Mouse (Mus musculus) bone marrow, adult 2 months (tissue): ENCODE measurements around the gene Ssna1.

ENCODE experiments used
- CTCF ChIP-seq: fragments of 200-500 bp; IDR thresholded peaks from 2 replicates; pipeline ENCODE4 v1.5.1; 2011; ENCODE audit warnings: low read length, control low read depth; ENCODE audit not compliant: control insufficient read depth, insufficient read depth
- POLR2A ChIP-seq: fragments of 200-500 bp; IDR thresholded peaks from 2 replicates; pipeline ENCODE4 v1.6.1; 2011; ENCODE audit warnings: low read depth, mild to moderate bottlenecking, control low read depth, low read length, borderline replicate concordance; ENCODE audit not compliant: control insufficient read depth

- no peak for TF ChIP-seq CTCF
- TF ChIP-seq POLR2A, result no peak
Measured at GRCm38 (mm10) chr2:25265897-25266656, 6.2 kb downstream of the Ssna1 start.
